Mouse (Mus musculus): ENCODE data around the gene Cib2. TPM values are rescaled to one million over a fixed set of nuclear protein-coding genes. Genes with fewer than 3 reads are reported as not detected.

Cib2 gene
- polyA plus RNA-seq, 1 experiment, result 1.3 TPM

DNA sequence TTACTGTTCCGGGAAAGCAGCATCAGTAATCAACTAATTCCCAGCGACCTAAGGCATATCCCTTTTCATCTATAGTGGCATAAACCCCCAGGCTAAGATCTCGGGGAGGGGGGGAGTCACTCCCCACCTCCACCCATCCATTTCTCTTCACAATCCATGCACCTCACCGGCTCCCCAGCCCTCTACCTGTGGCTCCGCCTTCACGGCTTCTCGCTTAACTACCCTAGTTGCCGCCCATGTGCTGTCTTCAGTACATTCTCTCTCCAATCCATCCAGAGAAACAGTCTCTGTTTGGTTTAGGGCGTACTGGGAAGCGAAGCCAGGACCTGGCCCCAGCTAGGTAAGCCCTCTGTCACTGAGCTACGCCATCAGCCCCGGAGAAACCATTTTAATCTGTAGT is 57.1 kb downstream of the Cib2 start:
- Histone ChIP-seq H3K4me3 (no peak overlapping the region), H3K4me2 (ENCODE audit: low read depth) (no peak overlapping the region), H3K27me3 (ENCODE audit: control insufficient read depth, insufficient read depth, insufficient read length) (peaks cover 29% of the 10 kb centered on the region)

DNA sequence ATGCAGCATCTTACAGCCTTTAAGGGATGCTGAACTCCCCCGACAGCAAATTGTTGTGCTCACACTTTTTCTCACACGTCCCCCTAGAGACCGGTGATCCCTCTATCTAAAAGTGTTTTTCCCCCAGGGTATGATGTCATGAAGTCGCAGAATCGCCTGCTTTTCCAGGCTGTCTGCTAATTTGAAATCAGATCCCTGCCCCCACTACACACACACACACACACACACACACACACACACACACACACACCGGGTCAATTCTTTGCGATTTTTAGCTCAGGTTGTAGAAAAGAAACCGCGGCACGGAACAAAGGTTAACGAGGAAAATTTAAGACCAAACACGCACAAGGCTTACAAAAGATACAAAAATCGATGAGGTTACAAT is 57.9 kb downstream of the Cib2 start:
- no peak overlapping the region for H3K4me3 ChIP-seq
- peak overlapping the region; percentile 74 for H3K4me2 ChIP-seq (ENCODE audit: low read depth)
- TF ChIP-seq REST (IDR thresholded peaks at IDR 0.05; ENCODE audit: insufficient read depth, insufficient read length) (no peak), TCF12 (IDR thresholded peaks at IDR 0.05; ENCODE audit: insufficient read depth, poor library complexity, severe bottlenecking) (no peak), SRF (IDR thresholded peaks at IDR 0.05; ENCODE audit: control insufficient read depth, insufficient read length, low read depth) (no peak), MAX (IDR thresholded peaks at IDR 0.05; ENCODE audit: low read depth) (no peak), TCF3 (IDR thresholded peaks at IDR 0.05; ENCODE audit: insufficient read length, low read depth) (no peak), MYOG (IDR thresholded peaks at IDR 0.05; ENCODE audit: control insufficient read depth in 1 of 3, insufficient read depth in 1 of 3, insufficient read length in 2 of 3, low read depth in 2 of 3) (no peak), USF1 (IDR thresholded peaks at IDR 0.05; ENCODE audit: low read depth) (no peak), POLR2A (IDR thresholded peaks at IDR 0.05; ENCODE audit: insufficient read length, low read depth) (no peak)

More for the DNA sequence above, 57.1 kb downstream of the Cib2 start:
- H3K36me3 ChIP-seq (ENCODE audit: control insufficient read depth, insufficient read depth), result no peaks in the 10 kb centered on the region
- H3ac ChIP-seq (ENCODE audit: control insufficient read depth, insufficient read length), result no peak overlapping the region
- H3K79me2 ChIP-seq (ENCODE audit: control insufficient read depth, insufficient read depth), result no peaks in the 10 kb centered on the region
- no peak for TF ChIP-seq USF1 (IDR thresholded peaks at IDR 0.05; ENCODE audit: low read depth)
- TF ChIP-seq SRF (IDR thresholded peaks at IDR 0.05; ENCODE audit: control insufficient read depth, insufficient read length, low read depth), result no peak
- no peak for TF ChIP-seq POLR2AphosphoS2 (IDR thresholded peaks at IDR 0.05; ENCODE audit: insufficient read length, low read depth)
- TF ChIP-seq TCF3 (IDR thresholded peaks at IDR 0.05; ENCODE audit: insufficient read length, low read depth), result no peak
- no peak for TF ChIP-seq REST (IDR thresholded peaks at IDR 0.05; ENCODE audit: insufficient read depth, insufficient read length)

DNA sequence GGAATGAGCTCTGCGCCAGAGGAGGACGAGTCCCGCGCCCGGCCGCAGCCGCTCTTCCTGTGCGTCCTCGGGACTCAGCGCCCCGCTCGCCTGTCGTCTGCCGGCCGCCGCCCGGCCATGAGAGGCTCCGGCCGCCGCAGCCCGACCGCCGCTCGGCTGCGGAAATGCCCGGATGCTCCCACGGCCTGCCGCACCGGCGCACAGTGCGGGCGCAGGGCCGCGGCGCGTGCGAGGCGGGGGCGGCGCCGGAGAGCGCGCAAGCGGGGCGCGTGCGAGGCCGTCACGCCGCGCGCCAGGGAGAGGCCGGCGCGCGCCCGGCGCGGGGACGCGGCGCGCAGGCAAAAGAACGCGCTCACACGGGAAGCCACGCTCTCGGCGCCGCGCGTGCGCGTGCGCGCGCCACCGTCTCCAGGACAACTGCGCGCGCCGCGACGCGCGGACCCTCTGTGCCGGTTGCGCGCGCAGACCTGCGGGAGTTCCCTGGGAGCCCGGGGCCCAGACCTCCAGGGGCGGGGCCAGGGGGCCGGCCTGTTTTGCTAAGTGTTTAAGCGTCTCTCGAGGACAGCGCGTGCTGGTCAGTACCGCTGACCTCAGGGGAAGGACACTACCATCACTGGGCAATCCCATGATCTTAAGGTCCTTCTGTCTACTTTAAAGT is 58.4 kb downstream of the Cib2 start, which contains the start of gene Dmxl2:
Gene Dmxl2, minus strand, starts transcription at position 174 of the 658 bp plus-strand sequence.
- Histone ChIP-seq H3K4me3 (peak within 1 kb of the TSS; percentile 7), H3K36me3 (ENCODE audit: control insufficient read depth, insufficient read depth) (no peaks in the 10 kb centered on the region), H3K4me2 (ENCODE audit: low read depth) (peak within 1 kb of the TSS; percentile 74), H3K27me3 (ENCODE audit: control insufficient read depth, insufficient read depth, insufficient read length) (peaks cover 30% of the 10 kb centered on the region), H3K79me2 (ENCODE audit: control insufficient read depth, insufficient read depth) (no peaks in the 10 kb centered on the region), H3ac (ENCODE audit: control insufficient read depth, insufficient read length) (peak within 1 kb of the TSS; percentile 53)
- TF ChIP-seq MYOD1 (IDR thresholded peaks at IDR 0.05; ENCODE audit: control insufficient read depth in 1 of 3, insufficient read length in 2 of 3, low read depth in 2 of 3), result no peak
- TF ChIP-seq POLR2AphosphoS2 (IDR thresholded peaks at IDR 0.05; ENCODE audit: insufficient read length, low read depth), result no peak
- TF ChIP-seq CEBPB (IDR thresholded peaks at IDR 0.05; ENCODE audit: insufficient read depth, poor library complexity, severe bottlenecking), result no peak
- no peak for TF ChIP-seq REST (IDR thresholded peaks at IDR 0.05; ENCODE audit: insufficient read depth, insufficient read length)
- no peak for TF ChIP-seq MYOG (IDR thresholded peaks at IDR 0.05; ENCODE audit: control insufficient read depth in 1 of 3, insufficient read depth in 1 of 3, insufficient read length in 2 of 3, low read depth in 2 of 3)
- TF ChIP-seq TCF3 (IDR thresholded peaks at IDR 0.05; ENCODE audit: insufficient read length, low read depth), result no peak
- no peak for TF ChIP-seq E2F4 (IDR thresholded peaks at IDR 0.05; ENCODE audit: insufficient read depth)
- no peak for TF ChIP-seq MAX (IDR thresholded peaks at IDR 0.05; ENCODE audit: low read depth)
- no peak for TF ChIP-seq SRF (IDR thresholded peaks at IDR 0.05; ENCODE audit: control insufficient read depth, insufficient read length, low read depth)
- TF ChIP-seq POLR2A (IDR thresholded peaks at IDR 0.05; ENCODE audit: insufficient read length, low read depth), result no peak
- no peak for TF ChIP-seq USF1 (IDR thresholded peaks at IDR 0.05; ENCODE audit: low read depth)
- TF ChIP-seq TCF12 (IDR thresholded peaks at IDR 0.05; ENCODE audit: insufficient read depth, poor library complexity, severe bottlenecking), result no peak

More for the DNA sequence above, 57.9 kb downstream of the Cib2 start:
- Histone ChIP-seq H3K36me3 (ENCODE audit: control insufficient read depth, insufficient read depth) (no peaks in the 10 kb centered on the region), H3K79me2 (ENCODE audit: control insufficient read depth, insufficient read depth) (no peaks in the 10 kb centered on the region), H3K27me3 (ENCODE audit: control insufficient read depth, insufficient read depth, insufficient read length) (peaks cover 30% of the 10 kb centered on the region), H3ac (ENCODE audit: control insufficient read depth, insufficient read length) (peak overlapping the region; percentile 53)

DNA sequence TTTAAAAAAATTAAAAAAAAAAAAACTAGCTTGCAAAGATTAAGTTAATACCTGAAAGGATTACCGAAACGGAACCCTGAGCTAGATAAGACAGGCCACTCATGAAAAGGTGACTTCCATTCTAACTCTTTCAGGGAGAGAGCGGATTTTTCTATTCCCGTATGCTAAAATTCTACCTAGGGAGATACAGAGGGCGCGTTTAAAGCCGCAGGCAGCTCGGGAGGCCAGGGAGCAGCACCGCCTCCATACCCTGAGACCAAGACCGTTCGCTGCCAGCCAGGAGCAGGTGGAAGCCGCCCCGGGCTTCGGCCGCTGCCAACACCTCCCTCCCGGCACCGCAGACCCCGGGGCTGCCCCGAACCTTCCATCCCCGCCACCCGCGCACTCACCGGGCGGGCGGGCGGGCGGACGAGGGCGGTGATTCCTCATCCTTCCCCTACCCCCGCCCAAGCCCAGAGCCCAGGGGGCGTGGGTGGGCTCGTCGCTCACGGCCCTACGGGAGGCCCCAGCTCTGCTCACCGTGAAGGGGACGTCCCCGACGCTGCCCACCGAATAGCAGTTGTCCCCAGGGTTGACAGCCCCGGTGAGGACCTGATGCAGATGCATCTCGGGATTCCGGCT is 59.1 kb downstream of the Cib2 start:
- TF ChIP-seq TCF12 (IDR thresholded peaks at IDR 0.05; ENCODE audit: insufficient read depth, poor library complexity, severe bottlenecking), result no peak
- TF ChIP-seq MYOD1 (IDR thresholded peaks at IDR 0.05; ENCODE audit: control insufficient read depth in 1 of 3, insufficient read length in 2 of 3, low read depth in 2 of 3), result peak in 1 of 3 experiments; percentile 15
- no peak for TF ChIP-seq SRF (IDR thresholded peaks at IDR 0.05; ENCODE audit: control insufficient read depth, insufficient read length, low read depth)
- TF ChIP-seq CEBPB (IDR thresholded peaks at IDR 0.05; ENCODE audit: insufficient read depth, poor library complexity, severe bottlenecking), result no peak
- H3ac ChIP-seq (ENCODE audit: control insufficient read depth, insufficient read length), result peak overlapping the region; percentile 53
- H3K36me3 ChIP-seq (ENCODE audit: control insufficient read depth, insufficient read depth), result no peaks in the 10 kb centered on the region
- peak overlapping the region; percentile 74 for H3K4me2 ChIP-seq (ENCODE audit: low read depth)
- H3K27me3 ChIP-seq (ENCODE audit: control insufficient read depth, insufficient read depth, insufficient read length), result peaks cover 30% of the 10 kb centered on the region
- H3K79me2 ChIP-seq (ENCODE audit: control insufficient read depth, insufficient read depth), result no peaks in the 10 kb centered on the region
- H3K4me3 ChIP-seq, result peak overlapping the region; percentile 7

DNA sequence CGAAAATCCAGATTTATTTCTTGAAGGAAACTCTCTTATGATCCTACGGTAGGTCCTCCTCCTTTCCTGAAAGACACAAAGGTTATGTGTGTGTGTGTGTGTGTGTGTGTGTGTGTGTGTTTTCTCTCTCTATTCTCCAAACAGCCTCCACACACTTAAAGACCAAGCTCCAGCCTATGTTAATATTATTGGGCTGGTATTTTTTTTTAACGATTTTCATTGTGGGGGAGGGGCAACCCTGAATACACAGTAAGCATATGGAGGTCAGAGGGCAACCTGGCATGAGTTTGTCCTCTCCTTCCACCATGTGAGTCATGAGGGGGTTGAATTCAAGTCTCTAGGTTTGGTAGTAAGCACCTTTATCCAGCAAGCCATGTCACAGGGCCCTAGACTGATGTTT is 60.2 kb downstream of the Cib2 start:
- H3ac ChIP-seq (ENCODE audit: control insufficient read depth, insufficient read length), result no peak overlapping the region
- no peak overlapping the region for H3K4me2 ChIP-seq (ENCODE audit: low read depth)
- TF ChIP-seq MAX (IDR thresholded peaks at IDR 0.05; ENCODE audit: low read depth) (no peak), POLR2AphosphoS2 (IDR thresholded peaks at IDR 0.05; ENCODE audit: insufficient read length, low read depth) (no peak), MYOD1 (IDR thresholded peaks at IDR 0.05; ENCODE audit: control insufficient read depth in 1 of 3, insufficient read length in 2 of 3, low read depth in 2 of 3) (no peak), POLR2A (IDR thresholded peaks at IDR 0.05; ENCODE audit: insufficient read length, low read depth) (no peak), CEBPB (IDR thresholded peaks at IDR 0.05; ENCODE audit: insufficient read depth, poor library complexity, severe bottlenecking) (no peak), SRF (IDR thresholded peaks at IDR 0.05; ENCODE audit: control insufficient read depth, insufficient read length, low read depth) (no peak), TCF12 (IDR thresholded peaks at IDR 0.05; ENCODE audit: insufficient read depth, poor library complexity, severe bottlenecking) (no peak), USF1 (IDR thresholded peaks at IDR 0.05; ENCODE audit: low read depth) (no peak), E2F4 (IDR thresholded peaks at IDR 0.05; ENCODE audit: insufficient read depth) (no peak), REST (IDR thresholded peaks at IDR 0.05; ENCODE audit: insufficient read depth, insufficient read length) (no peak), TCF3 (IDR thresholded peaks at IDR 0.05; ENCODE audit: insufficient read length, low read depth) (no peak), MYOG (IDR thresholded peaks at IDR 0.05; ENCODE audit: control insufficient read depth in 1 of 3, insufficient read depth in 1 of 3, insufficient read length in 2 of 3, low read depth in 2 of 3) (no peak)
- H3K36me3 ChIP-seq (ENCODE audit: control insufficient read depth, insufficient read depth), result no peaks in the 10 kb centered on the region
- no peak overlapping the region for H3K4me3 ChIP-seq
- no peaks in the 10 kb centered on the region for H3K79me2 ChIP-seq (ENCODE audit: control insufficient read depth, insufficient read depth)
- peaks cover 25% of the 10 kb centered on the region for H3K27me3 ChIP-seq (ENCODE audit: control insufficient read depth, insufficient read depth, insufficient read length)

Data from myocyte (in vitro differentiated cells).